Mouse (Mus musculus): ENCODE results near the gene Mum1. TPM values are rescaled to one million over a fixed set of nuclear protein-coding genes. Genes with fewer than 3 reads are reported as not detected.

Mum1 gene
- polyA plus RNA-seq, 1 experiment, result 29.1 TPM

DNA sequence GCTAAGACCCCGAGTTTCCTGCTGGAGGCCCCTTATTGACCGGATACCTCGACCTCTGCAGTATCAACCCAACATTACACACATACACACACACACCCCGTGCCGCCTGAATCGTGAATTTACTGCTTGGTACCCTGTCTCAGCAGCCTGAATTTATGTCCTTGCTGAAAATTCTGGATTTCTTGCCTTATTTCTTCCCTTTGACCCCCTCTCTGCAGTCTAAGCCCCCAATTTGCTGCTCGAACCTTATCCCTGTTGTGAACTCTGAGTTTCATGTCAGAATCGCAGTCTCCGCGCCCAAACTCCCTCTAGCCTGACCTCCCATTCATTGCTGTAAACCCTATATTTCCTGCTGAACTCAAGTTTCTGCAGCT, 919 bp downstream of the Mum1 start:
- no peak for TF ChIP-seq CTCF (IDR thresholded peaks at IDR 0.05; ENCODE audit: borderline replicate concordance, insufficient read depth, low read length)
- no peak for TF ChIP-seq POLR2A (IDR thresholded peaks at IDR 0.05; ENCODE audit: low read depth, low read length)
- peak overlapping the region; percentile 35; the same call in 1 of the 2 replicates for H3K27ac ChIP-seq (ENCODE audit: insufficient read depth, low read length)
- H3K4me3 ChIP-seq (ENCODE audit: insufficient read depth, low read length), result peak overlapping the region; percentile 68
- peaks cover 5% of the 10 kb centered on the region for H3K4me1 ChIP-seq (ENCODE audit: control insufficient read depth, insufficient read depth, low read length)

DNA sequence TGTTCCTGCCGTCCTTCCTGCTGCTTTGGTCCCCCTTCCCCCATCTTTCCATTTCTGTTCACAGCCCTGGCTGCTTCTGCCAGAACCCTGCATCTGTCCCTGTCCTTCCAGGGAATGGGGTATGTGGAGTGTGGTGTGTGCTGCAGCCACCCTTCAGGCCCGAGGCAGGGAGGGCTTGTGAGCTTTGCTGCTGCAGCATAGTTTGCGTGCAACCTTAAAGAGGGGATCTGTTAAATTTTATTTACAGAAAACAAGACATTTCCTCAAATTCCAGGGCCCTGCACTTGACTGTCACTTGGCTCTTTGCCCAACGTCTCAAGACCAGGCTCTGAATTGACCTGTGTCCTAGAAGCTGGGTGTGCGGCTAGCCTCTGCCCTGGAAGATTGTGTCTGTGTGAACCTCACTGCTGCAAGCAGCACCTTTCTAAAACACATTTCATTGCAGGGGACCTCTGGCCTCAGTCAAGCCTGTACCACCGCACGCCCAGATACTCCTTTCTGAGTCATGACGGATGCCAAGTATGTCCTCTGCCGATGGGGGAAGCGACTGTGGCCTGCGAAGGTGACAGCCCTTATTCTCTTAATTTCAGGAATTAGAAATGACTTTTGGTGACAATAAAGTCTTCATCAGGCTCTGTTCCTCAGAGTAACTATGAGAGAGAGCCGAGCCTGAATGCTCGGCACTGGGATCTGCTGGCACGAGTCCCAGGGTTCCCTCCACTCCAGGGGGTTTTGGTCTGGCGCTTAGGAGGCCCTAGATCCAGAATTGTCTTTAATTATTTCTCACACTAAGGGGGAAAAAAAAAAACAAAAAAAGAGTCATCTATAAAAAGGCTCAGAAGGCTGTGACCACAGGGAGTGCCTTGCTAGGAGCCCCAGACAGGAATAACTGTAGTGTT, 1.9 kb downstream of the Mum1 start:
- no peak for TF ChIP-seq CTCF (IDR thresholded peaks at IDR 0.05; ENCODE audit: borderline replicate concordance, insufficient read depth, low read length)
- TF ChIP-seq POLR2A (IDR thresholded peaks at IDR 0.05; ENCODE audit: low read depth, low read length), result no peak
- H3K27ac ChIP-seq (ENCODE audit: insufficient read depth, low read length), result no peak overlapping the region
- peak overlapping the region; percentile 68 for H3K4me3 ChIP-seq (ENCODE audit: insufficient read depth, low read length)
- H3K4me1 ChIP-seq (ENCODE audit: control insufficient read depth, insufficient read depth, low read length), result peaks cover 5% of the 10 kb centered on the region

DNA sequence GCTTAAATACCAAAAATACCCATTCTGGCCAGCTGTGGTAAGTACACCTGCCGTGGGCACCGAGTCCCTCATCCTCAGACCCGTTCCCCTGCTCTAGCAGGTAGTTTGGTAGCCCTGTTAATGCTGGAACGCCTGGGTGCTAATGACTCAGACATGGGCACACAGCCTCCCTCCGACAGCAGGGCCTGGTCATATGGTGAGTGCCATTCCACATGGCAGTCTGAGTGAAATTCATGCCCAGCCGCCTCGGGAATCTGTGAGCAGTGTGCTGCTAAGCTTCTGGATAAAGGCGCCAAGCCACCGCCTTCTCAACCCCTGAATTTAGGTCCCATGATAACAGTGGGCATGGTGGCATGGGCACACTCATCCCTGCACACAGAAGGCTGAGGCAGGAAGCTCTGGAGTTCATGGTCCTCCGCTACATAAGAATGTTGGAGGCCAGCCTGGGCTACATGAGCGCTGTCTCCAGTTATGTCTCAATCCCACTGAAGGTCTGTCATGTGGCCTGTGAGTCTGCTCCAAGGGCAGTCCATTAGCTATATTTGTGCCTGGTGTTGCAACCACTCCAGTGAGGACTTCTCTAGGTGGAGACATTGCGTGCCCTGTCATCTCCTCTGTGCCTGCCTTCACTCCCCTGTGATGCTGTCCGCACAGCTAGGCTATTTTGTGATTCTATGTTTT, 10.1 kb downstream of the Mum1 start:
- H3K4me3 ChIP-seq (ENCODE audit: insufficient read depth, low read length), result no peak overlapping the region
- H3K27ac ChIP-seq (ENCODE audit: insufficient read depth, low read length), result no peak overlapping the region
- TF ChIP-seq POLR2A (IDR thresholded peaks at IDR 0.05; ENCODE audit: low read depth, low read length) (no peak), CTCF (IDR thresholded peaks at IDR 0.05; ENCODE audit: borderline replicate concordance, insufficient read depth, low read length) (no peak)
- no peaks in the 10 kb centered on the region for H3K4me1 ChIP-seq (ENCODE audit: control insufficient read depth, insufficient read depth, low read length)

DNA sequence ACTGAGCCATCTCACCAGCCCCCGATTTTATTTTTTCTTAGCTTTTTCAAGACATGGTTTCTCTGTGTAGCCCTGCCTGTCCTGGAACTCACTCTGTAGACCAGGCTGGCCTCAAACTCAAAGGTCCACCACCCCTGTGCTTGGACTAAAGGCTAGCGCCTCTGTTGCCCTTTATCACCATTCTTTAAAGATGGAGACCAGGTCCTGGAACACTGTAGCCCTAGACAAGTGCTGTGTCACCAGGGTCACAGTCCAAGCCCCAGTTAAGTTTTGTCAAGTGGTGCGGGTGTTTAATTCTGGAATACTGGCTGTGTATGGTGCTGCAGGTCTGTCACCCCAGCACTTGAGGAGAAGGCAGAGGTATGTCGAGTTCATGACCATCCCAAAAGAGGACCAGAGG, 10.8 kb downstream of the Mum1 start:
- no peak overlapping the region for H3K27ac ChIP-seq (ENCODE audit: insufficient read depth, low read length)
- no peaks in the 10 kb centered on the region for H3K4me1 ChIP-seq (ENCODE audit: control insufficient read depth, insufficient read depth, low read length)
- TF ChIP-seq CTCF (IDR thresholded peaks at IDR 0.05; ENCODE audit: borderline replicate concordance, insufficient read depth, low read length), result no peak
- H3K4me3 ChIP-seq (ENCODE audit: insufficient read depth, low read length), result no peak overlapping the region

DNA sequence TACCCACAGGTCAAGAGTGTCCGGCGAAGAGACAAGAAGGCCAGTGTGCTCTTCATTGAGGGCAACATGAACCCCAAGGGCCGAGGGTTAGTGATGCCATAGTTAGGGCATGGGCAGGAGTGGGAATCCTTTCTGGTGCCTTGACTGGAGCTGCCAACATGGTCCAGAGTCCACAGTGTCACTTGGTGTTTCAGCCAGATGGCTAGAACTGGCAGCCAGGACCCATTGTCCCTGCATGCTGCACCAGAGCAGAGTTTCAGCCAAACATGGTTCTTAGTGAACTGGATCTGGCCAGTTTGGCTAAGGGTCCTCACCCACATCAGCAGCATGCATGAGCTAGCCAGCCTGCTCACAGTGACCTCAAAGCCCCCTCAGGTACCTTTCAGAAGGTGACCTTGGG, 12.1 kb downstream of the Mum1 start:
- no peak for TF ChIP-seq CTCF (IDR thresholded peaks at IDR 0.05; ENCODE audit: borderline replicate concordance, insufficient read depth, low read length)
- no peak for TF ChIP-seq POLR2A (IDR thresholded peaks at IDR 0.05; ENCODE audit: low read depth, low read length)
- no peak overlapping the region for H3K27ac ChIP-seq (ENCODE audit: insufficient read depth, low read length)
- H3K4me3 ChIP-seq (ENCODE audit: insufficient read depth, low read length), result no peak overlapping the region
- H3K4me1 ChIP-seq (ENCODE audit: control insufficient read depth, insufficient read depth, low read length), result no peaks in the 10 kb centered on the region

DNA sequence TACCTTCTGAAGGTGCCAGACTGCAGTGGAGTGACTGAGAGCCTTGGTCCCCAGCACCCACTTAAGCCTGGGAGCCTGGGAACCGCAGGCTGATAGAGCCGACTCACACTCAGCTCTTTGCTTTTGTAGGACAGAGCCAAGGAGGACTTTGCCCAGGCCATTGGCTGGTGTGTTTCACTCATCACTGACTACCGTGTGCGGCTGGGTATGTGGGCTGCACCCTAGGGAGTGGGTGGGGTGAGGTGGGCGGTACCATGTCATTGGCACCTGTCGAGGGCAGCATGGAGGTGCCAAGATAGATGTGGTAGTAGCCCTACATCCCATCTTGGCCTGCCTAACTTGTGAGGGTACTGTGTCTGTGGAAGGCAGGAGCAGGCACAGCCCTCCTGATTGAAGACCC, 13.6 kb downstream of the Mum1 start:
- no peak overlapping the region for H3K27ac ChIP-seq (ENCODE audit: insufficient read depth, low read length)
- no peaks in the 10 kb centered on the region for H3K4me1 ChIP-seq (ENCODE audit: control insufficient read depth, insufficient read depth, low read length)
- TF ChIP-seq CTCF (IDR thresholded peaks at IDR 0.05; ENCODE audit: borderline replicate concordance, insufficient read depth, low read length) (no peak), POLR2A (IDR thresholded peaks at IDR 0.05; ENCODE audit: low read depth, low read length) (no peak)
- no peak overlapping the region for H3K4me3 ChIP-seq (ENCODE audit: insufficient read depth, low read length)

DNA sequence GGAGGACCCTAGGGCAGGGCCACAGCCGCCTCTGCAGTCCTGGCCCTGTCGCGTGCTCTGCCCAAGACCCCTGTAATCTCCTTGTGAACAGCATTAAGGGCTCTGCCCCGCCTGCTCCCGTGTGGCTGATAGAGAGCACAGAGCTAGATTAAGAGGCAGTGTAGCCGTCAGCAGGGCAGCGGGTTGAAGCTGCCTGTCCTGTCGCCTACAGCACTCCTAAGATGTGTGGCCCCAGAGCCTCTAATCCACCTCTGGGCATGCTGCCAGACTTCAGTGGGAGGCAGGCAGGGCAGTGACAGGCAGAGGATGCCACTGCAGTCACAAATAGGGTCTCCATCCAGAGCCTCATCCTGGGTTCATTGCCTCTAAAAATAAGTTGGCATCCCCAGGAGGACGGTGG, 15.9 kb downstream of the Mum1 start:
- H3K4me1 ChIP-seq (ENCODE audit: control insufficient read depth, insufficient read depth, low read length), result no peaks in the 10 kb centered on the region
- TF ChIP-seq CTCF (IDR thresholded peaks at IDR 0.05; ENCODE audit: borderline replicate concordance, insufficient read depth, low read length) (no peak), POLR2A (IDR thresholded peaks at IDR 0.05; ENCODE audit: low read depth, low read length) (no peak)
- H3K27ac ChIP-seq (ENCODE audit: insufficient read depth, low read length), result no peak overlapping the region
- no peak overlapping the region for H3K4me3 ChIP-seq (ENCODE audit: insufficient read depth, low read length)

DNA sequence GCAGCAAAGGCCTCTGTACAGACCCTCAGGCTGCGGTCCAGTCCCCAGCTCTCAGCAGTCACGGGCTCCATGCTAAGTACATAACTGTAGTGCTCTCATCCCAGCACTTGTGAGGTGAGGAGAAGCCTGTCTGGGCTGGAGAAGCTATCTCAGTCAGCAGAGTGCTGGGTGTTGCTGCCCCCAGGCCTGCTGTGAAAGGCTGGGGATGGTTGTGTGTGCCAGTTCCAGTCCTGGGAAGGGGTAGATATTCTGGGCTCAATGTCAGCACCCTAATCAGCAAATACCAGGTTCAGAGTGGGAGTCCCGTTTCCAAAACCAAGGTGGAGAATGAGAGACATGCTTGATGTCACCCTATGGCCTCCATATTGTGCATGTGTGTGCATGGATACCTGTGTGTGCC, 16.4 kb downstream of the Mum1 start:
- Histone ChIP-seq H3K4me3 (ENCODE audit: insufficient read depth, low read length) (no peak overlapping the region), H3K27ac (ENCODE audit: insufficient read depth, low read length) (no peak overlapping the region), H3K4me1 (ENCODE audit: control insufficient read depth, insufficient read depth, low read length) (no peaks in the 10 kb centered on the region)
- TF ChIP-seq CTCF (IDR thresholded peaks at IDR 0.05; ENCODE audit: borderline replicate concordance, insufficient read depth, low read length), result no peak

DNA sequence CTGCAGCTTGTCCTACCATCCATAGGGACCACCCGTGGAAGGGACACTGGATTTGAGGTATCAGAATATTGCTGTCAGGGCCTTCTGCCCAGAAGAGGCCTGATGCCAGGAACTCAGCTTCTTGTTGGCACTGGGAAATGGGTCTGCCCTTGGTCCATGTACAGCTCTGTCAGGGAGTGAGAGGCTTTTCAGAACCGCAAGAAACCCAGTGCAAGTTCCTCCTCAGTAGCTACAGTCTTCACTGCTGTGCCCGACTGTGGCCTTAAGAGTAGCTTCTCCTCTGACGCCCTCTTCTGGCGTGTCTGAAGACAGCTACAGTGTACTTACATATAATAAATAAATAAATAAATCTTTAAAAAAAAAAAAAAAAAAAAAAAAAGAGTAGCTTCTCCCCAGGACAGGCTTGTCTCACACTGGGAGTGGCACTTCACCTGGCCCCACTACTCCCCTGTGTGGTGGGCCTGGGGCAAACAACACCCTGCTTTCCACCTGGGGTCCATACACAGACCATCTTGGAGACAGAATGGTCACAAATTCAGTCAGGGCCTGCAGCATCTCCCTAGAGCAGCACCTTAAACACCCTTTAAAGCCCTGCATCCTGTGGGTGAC, 18.7 kb downstream of the Mum1 start:
- no peaks in the 10 kb centered on the region for H3K4me1 ChIP-seq (ENCODE audit: control insufficient read depth, insufficient read depth, low read length)
- no peak for TF ChIP-seq CTCF (IDR thresholded peaks at IDR 0.05; ENCODE audit: borderline replicate concordance, insufficient read depth, low read length)
- no peak for TF ChIP-seq POLR2A (IDR thresholded peaks at IDR 0.05; ENCODE audit: low read depth, low read length)
- no peak overlapping the region for H3K4me3 ChIP-seq (ENCODE audit: insufficient read depth, low read length)
- H3K27ac ChIP-seq (ENCODE audit: insufficient read depth, low read length), result no peak overlapping the region

DNA sequence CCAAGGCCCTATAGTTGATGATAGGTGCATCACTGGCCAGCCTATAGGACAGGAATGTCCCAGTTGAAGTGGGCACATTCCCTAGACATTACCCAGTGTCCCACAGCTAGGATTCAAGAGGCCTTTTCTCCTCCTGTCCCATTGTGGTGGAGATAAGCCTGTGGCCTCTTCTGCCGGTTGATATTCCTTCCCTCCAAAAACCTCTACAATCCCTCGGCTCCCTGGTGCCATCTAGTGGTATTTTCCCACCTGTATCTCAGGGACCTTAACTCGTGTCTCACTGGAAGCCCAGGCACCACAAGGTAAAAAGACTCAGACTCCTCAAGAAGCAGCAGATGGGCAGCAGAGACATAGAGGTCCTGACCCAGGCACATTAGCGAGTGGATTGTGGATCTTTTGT, 19.4 kb downstream of the Mum1 start:
- TF ChIP-seq POLR2A (IDR thresholded peaks at IDR 0.05; ENCODE audit: low read depth, low read length) (no peak), CTCF (IDR thresholded peaks at IDR 0.05; ENCODE audit: borderline replicate concordance, insufficient read depth, low read length) (peak; percentile 30; the same call in 1 of the 2 replicates)
- Histone ChIP-seq H3K4me3 (ENCODE audit: insufficient read depth, low read length) (no peak overlapping the region), H3K4me1 (ENCODE audit: control insufficient read depth, insufficient read depth, low read length) (no peaks in the 10 kb centered on the region), H3K27ac (ENCODE audit: insufficient read depth, low read length) (no peak overlapping the region)

Measured in embryonic fibroblast, embryonic 13.5 days (primary cell).